Mouse (Mus musculus) hindbrain, embryonic 15.5 days (tissue): ENCODE measurements around the gene Klc4. TPM values are rescaled to one million over a fixed set of nuclear protein-coding genes. Genes with fewer than 3 reads are reported as not detected.

Source experiments
- ATAC-seq: fragments of 200-750 bp; cut with Nextera tagmentation; 2 replicates; pipeline ENCODE4 v1.8.0; 2017; ENCODE audit warnings: low read depth, moderate number of reproducible peaks, moderate TSS enrichment; ENCODE audit not compliant: low FRiP score
- H3K27ac ChIP-seq: fragments of 300-500 bp; sonication (generic); replicated peaks from 2 replicates; pipeline ENCODE4 v1.5.1; 2015; ENCODE audit warnings: mild to moderate bottlenecking, inconsistent platforms
- H3K27me3 ChIP-seq: fragments of 300-500 bp; sonication (generic); 2 replicates; pipeline ENCODE4 v1.6.1; 2015; ENCODE audit warnings: control low read depth, inconsistent platforms
- H3K36me3 ChIP-seq: fragments of 300-500 bp; sonication (generic); 2 replicates; pipeline ENCODE4 v1.6.1; 2015; ENCODE audit warnings: control low read depth, inconsistent platforms
- H3K4me1 ChIP-seq: fragments of 300-500 bp; sonication (generic); replicated peaks from 2 replicates; pipeline ENCODE4 v1.6.1; 2015; ENCODE audit warnings: control low read depth, inconsistent platforms
- H3K4me2 ChIP-seq: fragments of 300-500 bp; sonication (generic); 2 replicates; pipeline ENCODE4 v1.6.1; 2015; ENCODE audit warnings: moderate library complexity, mild to moderate bottlenecking, inconsistent platforms
- H3K4me3 ChIP-seq: fragments of 300-500 bp; sonication (generic); 2 replicates; pipeline ENCODE4 v1.5.1; 2015; ENCODE audit warnings: mild to moderate bottlenecking, inconsistent platforms
- H3K9ac ChIP-seq: fragments of 300-500 bp; sonication (generic); 2 replicates; pipeline ENCODE4 v1.6.1; 2015; ENCODE audit warnings: inconsistent platforms
- H3K9me3 ChIP-seq: fragments of 300-500 bp; sonication (generic); 2 replicates; pipeline ENCODE4 v1.6.1; 2016; ENCODE audit warnings: control low read depth, inconsistent platforms
- WGBS: fragments of 180-500 bp; shearing (Covaris S2); methylation state at CpG from one replicate; pipeline ENCODE4 v1.1.7; 2015; 5-methylcytosine and 5-hydroxymethylcytosine counted together
- polyA plus RNA-seq: library from polyadenylated mRNA; unstranded; fragments of >200 nt; fragmentation: Nextera tagmentation; extraction: Ambion mirVana; gene quantifications from 2 replicates; pipeline ENCODE4 v1.2.1, GENCODE M21; 2015

The Klc4 gene
- polyA plus RNA-seq, 1 experiment from 2014 or later, result 33.9 TPM

GRCm38 (mm10) chr17:46678416-46678815 lies 32.6 kb upstream of the Klc4 start, which contains the start of gene Mea1:
Mea1 (plus strand) TSS chr17:46678793.
- Histone ChIP-seq H3K9ac (peak within 1 kb of the TSS; percentile 79), H3K4me2 (peak within 1 kb of the TSS; percentile 81), H3K4me1 (peaks cover 44% of the 10 kb centered on the region), H3K27me3 (no peaks in the 10 kb centered on the region), H3K27ac (peak within 1 kb of the TSS; percentile 93; the same call in 1 of the 2 replicates), H3K4me3 (peak within 1 kb of the TSS; percentile 83), H3K9me3 (no peaks in the 10 kb centered on the region), H3K36me3 (peaks cover 34% of the 10 kb centered on the region)
- ATAC-seq, result no peak
- 94% methylated on average over 8 of the region's 9 CpGs for WGBS

GRCm38 (mm10) chr17:46674530-46675283 lies 28.9 kb upstream of the Klc4 start:
- Histone ChIP-seq H3K27me3 (no peaks in the 10 kb centered on the region), H3K4me2 (peak overlapping the region; percentile 91), H3K9me3 (no peaks in the 10 kb centered on the region), H3K36me3 (peaks cover 37% of the 10 kb centered on the region), H3K4me1 (peaks cover 40% of the 10 kb centered on the region), H3K4me3 (peak overlapping the region; percentile 84), H3K9ac (peak overlapping the region; percentile 39), H3K27ac (peak overlapping the region; percentile 75)
- WGBS, result 21% methylated on average over 15 of the region's 15 CpGs
- ATAC-seq, result peak; percentile 17

GRCm38 (mm10) chr17:46673850-46674529 lies 28.2 kb upstream of the Klc4 start, which contains the start of gene Rrp36:
Rrp36 (minus strand) TSS chr17:46674352.
- peak within 1 kb of the TSS; percentile 75 for H3K27ac ChIP-seq
- H3K27me3 ChIP-seq, result no peaks in the 10 kb centered on the region
- peak within 1 kb of the TSS; percentile 91 for H3K4me2 ChIP-seq
- 1% methylated on average over 43 of the region's 43 CpGs for WGBS
- peak within 1 kb of the TSS; percentile 84 for H3K4me3 ChIP-seq
- peak within 1 kb of the TSS; percentile 64 for H3K9ac ChIP-seq
- H3K9me3 ChIP-seq, result no peaks in the 10 kb centered on the region
- peaks cover 33% of the 10 kb centered on the region for H3K4me1 ChIP-seq
- peak; percentile 90 for ATAC-seq
- H3K36me3 ChIP-seq, result peaks cover 45% of the 10 kb centered on the region

GRCm38 (mm10) chr17:46669911-46670310 lies 24.1 kb upstream of the Klc4 start:
- H3K36me3 ChIP-seq, result peaks cover 32% of the 10 kb centered on the region
- peaks cover 20% of the 10 kb centered on the region for H3K4me1 ChIP-seq
- H3K27me3 ChIP-seq, result no peaks in the 10 kb centered on the region
- no peak overlapping the region for H3K27ac ChIP-seq
- no peak for ATAC-seq
- WGBS, result 97% methylated on average over 10 of the region's 10 CpGs
- no peak overlapping the region for H3K4me3 ChIP-seq
- no peak overlapping the region for H3K9ac ChIP-seq
- no peaks in the 10 kb centered on the region for H3K9me3 ChIP-seq
- no peak overlapping the region for H3K4me2 ChIP-seq

DNA sequence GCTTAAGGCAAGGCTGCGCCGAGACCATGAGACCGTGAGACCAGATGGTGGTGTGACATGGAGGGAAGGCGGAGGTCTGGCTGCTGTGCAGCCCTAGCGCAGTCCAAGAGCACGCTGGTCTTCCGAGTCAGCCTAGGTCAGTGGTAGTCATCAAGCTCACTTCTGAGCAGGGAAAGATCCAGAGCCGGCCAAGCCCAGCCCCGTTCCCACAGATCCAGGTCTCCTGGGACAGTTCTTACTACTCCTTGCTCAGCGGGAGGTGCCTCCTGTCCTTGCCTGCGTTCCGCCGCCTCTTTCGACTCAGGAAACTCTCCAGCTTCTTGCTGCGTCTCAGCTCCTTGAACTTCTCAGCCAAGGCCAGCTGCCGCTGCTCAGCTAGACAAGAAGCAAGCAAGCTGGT lies 21.9 kb upstream of the Klc4 start:
- WGBS, result 88% methylated on average over 16 of the region's 16 CpGs
- H3K27me3 ChIP-seq, result no peaks in the 10 kb centered on the region
- no peak for ATAC-seq

GRCm38 (mm10) chr17:46662730-46663129 lies 16.9 kb upstream of the Klc4 start:
- H3K4me3 ChIP-seq, result no peak overlapping the region
- no peak for ATAC-seq
- H3K36me3 ChIP-seq, result peaks cover 84% of the 10 kb centered on the region
- no peak overlapping the region for H3K9ac ChIP-seq
- WGBS, result 78% methylated on average over 5 of the region's 5 CpGs
- H3K27me3 ChIP-seq, result no peaks in the 10 kb centered on the region
- H3K9me3 ChIP-seq, result no peaks in the 10 kb centered on the region
- no peak overlapping the region for H3K27ac ChIP-seq
- H3K4me1 ChIP-seq, result no peaks in the 10 kb centered on the region
- no peak overlapping the region for H3K4me2 ChIP-seq

More for the DNA sequence above, 21.9 kb upstream of the Klc4 start:
- Histone ChIP-seq H3K4me3 (no peak overlapping the region), H3K9ac (no peak overlapping the region), H3K9me3 (no peaks in the 10 kb centered on the region), H3K4me2 (no peak overlapping the region), H3K36me3 (peaks cover 49% of the 10 kb centered on the region), H3K27ac (no peak overlapping the region), H3K4me1 (peaks cover 2% of the 10 kb centered on the region; the same call in 1 of the 2 replicates)

DNA sequence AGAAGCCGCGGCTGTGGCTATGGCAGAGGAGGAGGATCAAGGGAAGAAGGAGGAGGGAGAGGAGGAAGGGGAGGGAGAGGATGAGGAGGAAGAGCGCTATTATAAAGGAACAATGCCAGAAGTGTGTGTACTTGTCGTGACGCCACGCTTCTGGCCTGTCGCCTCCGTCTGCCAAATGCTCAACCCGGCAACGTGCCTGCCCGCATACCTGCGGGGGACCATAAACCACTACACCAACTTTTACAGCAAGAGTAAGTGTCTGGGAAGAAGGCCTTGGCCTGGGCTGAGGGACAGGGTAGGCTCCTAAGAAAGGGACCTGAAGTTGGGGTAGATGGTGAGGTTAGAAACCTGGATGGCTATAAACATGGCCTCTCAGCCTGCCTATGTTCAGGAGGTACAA lies 16.2 kb upstream of the Klc4 start:
- ATAC-seq, result no peak
- no peak overlapping the region for H3K4me3 ChIP-seq
- H3K9ac ChIP-seq, result no peak overlapping the region
- WGBS, result 93% methylated on average over 12 of the region's 12 CpGs
- H3K27ac ChIP-seq, result no peak overlapping the region
- no peaks in the 10 kb centered on the region for H3K4me1 ChIP-seq
- H3K27me3 ChIP-seq, result no peaks in the 10 kb centered on the region
- H3K9me3 ChIP-seq, result no peaks in the 10 kb centered on the region
- no peak overlapping the region for H3K4me2 ChIP-seq
- H3K36me3 ChIP-seq, result peaks cover 87% of the 10 kb centered on the region

DNA sequence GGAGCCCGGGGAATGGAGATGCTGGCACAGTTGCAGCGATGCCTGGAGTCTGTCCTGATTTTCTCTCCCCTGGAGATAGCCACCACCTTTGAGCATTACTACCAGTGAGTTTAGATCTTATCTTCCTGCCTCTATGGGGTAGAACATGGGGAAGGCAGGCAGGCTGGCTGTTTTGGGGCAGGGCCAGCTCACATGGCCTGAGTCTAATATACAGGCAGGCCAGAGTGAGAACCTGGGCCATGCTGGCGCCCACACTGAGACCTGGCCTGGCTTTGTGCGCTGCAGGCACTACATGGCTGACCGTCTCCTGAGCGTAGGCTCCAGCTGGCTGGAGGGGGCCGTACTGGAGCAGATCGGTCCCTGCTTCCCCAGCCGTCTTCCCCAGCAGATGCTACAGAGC lies 15.5 kb upstream of the Klc4 start:
- WGBS, result 94% methylated on average over 9 of the region's 9 CpGs
- Histone ChIP-seq H3K36me3 (peaks cover 90% of the 10 kb centered on the region), H3K4me1 (no peaks in the 10 kb centered on the region), H3K27me3 (no peaks in the 10 kb centered on the region), H3K4me2 (no peak overlapping the region), H3K9ac (no peak overlapping the region), H3K9me3 (no peaks in the 10 kb centered on the region), H3K27ac (no peak overlapping the region), H3K4me3 (no peak overlapping the region)
- no peak for ATAC-seq

DNA sequence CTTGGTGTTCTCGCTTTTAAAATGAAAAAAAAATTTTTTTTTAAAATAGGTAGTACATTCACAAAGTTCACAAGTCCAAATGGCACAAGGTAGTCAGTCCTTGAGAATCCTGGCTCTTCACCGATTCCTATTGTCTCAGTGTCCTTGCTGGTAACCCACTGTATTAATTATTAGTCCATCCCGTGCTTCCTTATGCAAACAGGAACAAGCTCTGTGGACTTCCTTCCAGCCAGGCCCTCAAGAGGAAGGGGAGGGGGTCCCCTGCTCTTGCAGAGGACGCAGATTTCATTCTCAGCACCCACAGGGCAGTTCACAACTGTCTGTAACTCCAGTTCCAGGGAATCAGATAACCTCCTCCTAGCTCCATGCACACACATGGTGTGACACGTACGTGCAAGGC lies 10.2 kb upstream of the Klc4 start:
- 84% methylated on average over 6 of the region's 6 CpGs for WGBS
- Histone ChIP-seq H3K9ac (no peak overlapping the region), H3K4me1 (peaks cover 23% of the 10 kb centered on the region), H3K27ac (no peak overlapping the region), H3K9me3 (no peaks in the 10 kb centered on the region), H3K4me3 (no peak overlapping the region), H3K36me3 (peaks cover 81% of the 10 kb centered on the region), H3K27me3 (no peaks in the 10 kb centered on the region), H3K4me2 (no peak overlapping the region)
- ATAC-seq, result no peak

- H3K4me2 ChIP-seq, result peak overlapping the region; percentile 90
- peaks cover 37% of the 10 kb centered on the region for H3K4me1 ChIP-seq
- H3K4me3 ChIP-seq, result peak overlapping the region; percentile 57
- 72% methylated on average over 20 of the region's 20 CpGs for WGBS
- H3K27ac ChIP-seq, result no peak overlapping the region
- ATAC-seq, result no peak
- peak overlapping the region; percentile 86 for H3K9ac ChIP-seq
- no peaks in the 10 kb centered on the region for H3K9me3 ChIP-seq
- H3K27me3 ChIP-seq, result no peaks in the 10 kb centered on the region
- H3K36me3 ChIP-seq, result peaks cover 46% of the 10 kb centered on the region
Measured at GRCm38 (mm10) chr17:46651755-46652547, 6.1 kb upstream of the Klc4 start.

DNA sequence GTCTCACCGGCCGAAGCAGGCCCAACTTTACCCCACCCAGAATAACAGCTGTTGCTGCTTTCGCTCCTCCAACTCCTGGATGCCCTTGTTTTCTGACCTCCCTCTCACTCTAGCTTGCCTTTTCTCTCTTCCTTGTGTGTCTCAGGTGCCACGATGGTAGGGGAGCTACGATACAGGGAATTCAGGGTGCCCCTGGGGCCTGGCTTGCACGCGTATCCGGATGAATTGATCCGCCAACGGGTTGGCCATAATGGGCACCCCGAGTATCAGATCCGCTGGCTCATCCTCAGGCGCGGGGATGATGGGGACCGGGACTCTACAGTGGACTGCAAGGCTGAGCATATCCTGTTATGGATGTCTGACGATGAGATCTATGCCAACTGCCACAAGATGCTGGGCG lies 5.5 kb upstream of the Klc4 start:
- Histone ChIP-seq H3K4me2 (peak overlapping the region; percentile 90), H3K9ac (peak overlapping the region; percentile 86), H3K27ac (peak overlapping the region; percentile 95), H3K9me3 (no peaks in the 10 kb centered on the region), H3K36me3 (peaks cover 40% of the 10 kb centered on the region), H3K4me3 (peak overlapping the region; percentile 57), H3K27me3 (no peaks in the 10 kb centered on the region), H3K4me1 (peaks cover 42% of the 10 kb centered on the region)
- ATAC-seq, result no peak
- 71% methylated on average over 17 of the region's 17 CpGs for WGBS
